Mouse (Mus musculus) CH12.LX (cell line): Measurements from ENCODE around the gene Prkag2. TPM values are rescaled to one million over a fixed set of nuclear protein-coding genes. Genes with fewer than 3 reads are reported as not detected.

ENCODE experiments used
- DNase-seq: peaks from one replicate; pipeline ENCODE4 v3.0.0-alpha.2; 2013; ENCODE audit errors: extremely low read depth
- H3K27ac ChIP-seq: 2 replicates; pipeline ENCODE4 v1.5.1; 2012; ENCODE audit warnings: low read depth, mild to moderate bottlenecking, control low read depth, moderate library complexity; ENCODE audit not compliant: insufficient read depth
- H3K27me3 ChIP-seq: replicated peaks from 2 replicates; pipeline ENCODE3; 2012; ENCODE audit warnings: inconsistent platforms
- H3K36me3 ChIP-seq, 2 experiments: replicated peaks in 1 of 2; 2 replicates each; pipeline versions ENCODE3 to v1.6.1; 2012; ENCODE audit warnings: inconsistent platforms in 1 of 2, low read length in 1 of 2, mild to moderate bottlenecking in 1 of 2, mixed read lengths in 1 of 2, moderate library complexity in 1 of 2; ENCODE audit not compliant: control insufficient read depth in 1 of 2, insufficient read depth in 1 of 2
- H3K4me1 ChIP-seq, 2 experiments: 2 replicates each; pipeline ENCODE4 v1.6.1; 2012; ENCODE audit warnings: inconsistent platforms in 1 of 2, moderate library complexity in 1 of 2; ENCODE audit not compliant: insufficient read depth in 2 of 2, control insufficient read depth in 1 of 2
- H3K4me2 ChIP-seq: 2 replicates; pipeline ENCODE4 v1.6.1; 2012; ENCODE audit warnings: low read depth, mild to moderate bottlenecking, control low read depth; ENCODE audit not compliant: poor library complexity, insufficient read depth, severe bottlenecking
- H3K4me3 ChIP-seq, 3 experiments: fragments of 150-350 bp in 1 of 3; sonication (generic) in 1 of 3; replicated peaks in 1 of 3; 2 replicates each; pipeline versions ENCODE3 to v1.5.1; 2011 to 2012; ENCODE audit warnings: low read depth in 2 of 3, low read length in 2 of 3, mild to moderate bottlenecking in 2 of 3, moderate library complexity in 2 of 3, control low read depth in 1 of 3, improper control_type of control experiment in 1 of 3, inconsistent platforms in 1 of 3, mixed read lengths in 1 of 3; ENCODE audit not compliant: poor library complexity in 1 of 3
- H3K79me2 ChIP-seq: replicated peaks from 2 replicates; pipeline ENCODE4 v1.6.1; 2012; ENCODE audit warnings: mild to moderate bottlenecking, moderate library complexity; ENCODE audit not compliant: control insufficient read depth, poor library complexity, insufficient read depth, severe bottlenecking; ENCODE audit errors: extremely low read depth
- H3K9ac ChIP-seq: 2 replicates; pipeline ENCODE4 v1.6.1; 2012; ENCODE audit warnings: low read depth, mild to moderate bottlenecking, control low read depth, moderate library complexity; ENCODE audit not compliant: insufficient read depth
- H3K9me3 ChIP-seq: replicated peaks from 2 replicates; pipeline ENCODE3; 2012; ENCODE audit warnings: low read length, inconsistent platforms, mixed read lengths
- BHLHE40 ChIP-seq: IDR thresholded peaks from 2 replicates; pipeline ENCODE4 v1.6.1; 2011; ENCODE audit warnings: mild to moderate bottlenecking, low read depth, low read length, improper control_type of control experiment
- CHD1 ChIP-seq: IDR thresholded peaks from 2 replicates; pipeline ENCODE4 v1.6.1; 2012; ENCODE audit warnings: low read depth, low read length, improper control_type of control experiment, inconsistent platforms
- CHD2 ChIP-seq: IDR thresholded peaks from 2 replicates; pipeline ENCODE4 v1.6.1; 2011; ENCODE audit warnings: low read length, improper control_type of control experiment
- EP300 ChIP-seq: IDR thresholded peaks from 2 replicates; pipeline ENCODE4 v1.6.1; 2011; ENCODE audit warnings: low read length, improper control_type of control experiment
- GABPA ChIP-seq: IDR thresholded peaks from 2 replicates; pipeline ENCODE4 v1.6.1; 2012; ENCODE audit warnings: low read depth, low read length, improper control_type of control experiment, inconsistent platforms; ENCODE audit not compliant: insufficient replicate concordance
- HCFC1 ChIP-seq: IDR thresholded peaks from 2 replicates; pipeline ENCODE4 v1.6.1; 2012; ENCODE audit warnings: low read depth, mild to moderate bottlenecking, inconsistent platforms, low read length, improper control_type of control experiment
- JUN ChIP-seq: IDR thresholded peaks from 2 replicates; pipeline ENCODE4 v1.6.1; 2011; ENCODE audit warnings: low read depth, mild to moderate bottlenecking, low read length, improper control_type of control experiment, moderate library complexity; ENCODE audit not compliant: insufficient read depth
- MAFK ChIP-seq: IDR thresholded peaks from 2 replicates; pipeline ENCODE4 v1.6.1; 2011; ENCODE audit warnings: low read length, improper control_type of control experiment; ENCODE audit not compliant: insufficient replicate concordance
- MAX ChIP-seq: IDR thresholded peaks from 2 replicates; pipeline ENCODE4 v1.6.1; 2011; ENCODE audit warnings: low read length, improper control_type of control experiment
- MAZ ChIP-seq: IDR thresholded peaks from 2 replicates; pipeline ENCODE4 v1.6.1; 2012; ENCODE audit warnings: low read depth, mild to moderate bottlenecking, inconsistent platforms, low read length, improper control_type of control experiment, moderate library complexity
- MEF2A ChIP-seq: IDR thresholded peaks from 2 replicates; pipeline ENCODE4 v1.6.1; 2014; ENCODE audit warnings: low read depth, mild to moderate bottlenecking, inconsistent platforms, low read length, improper control_type of control experiment, borderline replicate concordance
- MXI1 ChIP-seq: IDR thresholded peaks from 2 replicates; pipeline ENCODE4 v1.6.1; 2011; ENCODE audit warnings: mild to moderate bottlenecking, low read depth, low read length, improper control_type of control experiment
- MYC ChIP-seq: IDR thresholded peaks from 2 replicates; pipeline ENCODE4 v1.6.1; 2011; ENCODE audit warnings: low read depth, mild to moderate bottlenecking, improper control_type of control experiment, low read length
- NRF1 ChIP-seq: IDR thresholded peaks from 2 replicates; pipeline ENCODE4 v1.6.1; 2014; ENCODE audit warnings: low read depth, mild to moderate bottlenecking, inconsistent platforms, low read length, improper control_type of control experiment, moderate library complexity
- PAX5 ChIP-seq: IDR thresholded peaks from 2 replicates; pipeline ENCODE4 v1.6.1; 2012; ENCODE audit warnings: low read length, inconsistent platforms, mixed read lengths
- POLR2A ChIP-seq: IDR thresholded peaks from 2 replicates; pipeline ENCODE4 v1.6.1; 2011; ENCODE audit warnings: low read depth, mild to moderate bottlenecking, improper control_type of control experiment, low read length
- TBP ChIP-seq: conservative IDR thresholded peaks from 2 replicates; pipeline ENCODE4 v1.6.1; 2011; ENCODE audit warnings: low read depth, low read length, improper control_type of control experiment
- USF1 ChIP-seq: IDR thresholded peaks from 2 replicates; pipeline ENCODE4 v1.6.1; 2014; ENCODE audit warnings: low read depth, mild to moderate bottlenecking, inconsistent platforms, low read length, improper control_type of control experiment
- ZMIZ1 ChIP-seq: IDR thresholded peaks from 2 replicates; pipeline ENCODE4 v1.6.1; 2012; ENCODE audit warnings: low read depth, mild to moderate bottlenecking, inconsistent platforms, low read length, improper control_type of control experiment
- ZNF384 ChIP-seq: IDR thresholded peaks from 2 replicates; pipeline ENCODE4 v1.6.1; 2012; ENCODE audit warnings: low read depth, low read length, improper control_type of control experiment, inconsistent platforms
- dilution Hi-C: fragments of 300-500 bp; cut with MboI; formaldehyde crosslinking; loops from 2 replicates; pipeline ENCODE4 v1.14.3; 2020; ENCODE audit warnings: low sequenced_read_pairs; ENCODE audit not compliant: extremely low pct_unique_long_range_greater_than_20kb, extremely low pct_ligation_motif_present
- in situ Hi-C: fragments of 300-500 bp; cut with MboI; formaldehyde crosslinking; loops from 3 replicates; pipeline ENCODE4 v1.14.3; 2019; ENCODE audit warnings: low sequenced_read_pairs, low pct_ligation_motif_present, low pct_unique_long_range_greater_than_20kb, mixed read lengths
- polyA plus RNA-seq: library from polyadenylated mRNA; unstranded; fragments of >175 nt; gene quantifications from 2 replicates; pipeline ENCODE4 v1.2.1, GENCODE M21; 2012; ENCODE audit warnings: low read depth; ENCODE audit not compliant: insufficient read length
- total RNA-seq, 2 experiments: library from RNA; depleted of rRNA; stranded (reverse); fragments of 300-350 nt in 1 of 2; fragments of >200 nt in 1 of 2; gene quantifications; 2 replicates each; pipeline ENCODE4 v1.2.3; 2012 to 2014

Prkag2 gene
- total and polyA plus RNA-seq, 3 experiments: 4.6 to 21.2 (median 8.8) TPM

DNA sequence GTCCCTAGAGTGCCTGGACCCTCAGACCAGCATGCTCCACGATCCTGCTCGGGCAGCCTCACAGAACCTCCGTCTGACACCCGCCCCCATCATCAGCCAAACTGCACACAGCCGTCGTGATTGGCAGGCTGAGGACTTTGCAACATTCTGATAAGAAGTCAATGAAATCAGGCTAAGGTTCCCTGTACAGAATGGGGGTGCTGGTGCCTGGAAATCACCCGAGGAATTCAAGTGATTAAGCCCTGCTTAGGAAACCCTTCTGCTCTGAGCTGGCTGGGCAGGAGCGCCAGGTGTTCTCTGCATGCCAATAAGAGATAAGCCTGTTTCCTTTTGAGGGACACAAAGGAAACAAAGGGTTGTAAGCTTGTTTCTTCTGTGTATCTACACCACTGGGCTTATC is 131.7 kb downstream of the Prkag2 start:
- DNase-seq: no peak
- H3K9me3 ChIP-seq: no peaks in the 10 kb centered on the region
- H3K27ac ChIP-seq: no peak overlapping the region
- H3K4me2 ChIP-seq: no peak overlapping the region
- H3K4me1 ChIP-seq: peaks cover 0 to 42% of the 10 kb centered on the region in 2 experiments; a peak in 2 of 4 replicates
- no peaks in the 10 kb centered on the region for H3K79me2 ChIP-seq
- H3K4me3 ChIP-seq: no peak overlapping the region
- dilution Hi-C loops: no loop called here
- no peak overlapping the region for H3K9ac ChIP-seq
- H3K36me3 ChIP-seq: no peaks in the 10 kb centered on the region
- no peaks in the 10 kb centered on the region for H3K27me3 ChIP-seq
- TF ChIP-seq EP300 (no peak), JUN (no peak), CHD2 (no peak), MAZ (no peak), GABPA (no peak), ZMIZ1 (no peak), MYC (no peak), BHLHE40 (no peak), ZNF384 (no peak), MAFK (no peak), PAX5 (no peak), HCFC1 (no peak)
- TF ChIP-seq, all 38 proteins: peak for 0
- in situ Hi-C loops: no loop called here

GRCm38 (mm10) chr5:24967898-24968535 is 132.4 kb downstream of the Prkag2 start:
- no peaks in the 10 kb centered on the region for H3K9me3 ChIP-seq
- dilution Hi-C loops (no loop called here), in situ Hi-C loops (no loop called here)
- no peaks in the 10 kb centered on the region for H3K27me3 ChIP-seq
- H3K36me3 ChIP-seq: no peaks in the 10 kb centered on the region
- no peaks in the 10 kb centered on the region for H3K79me2 ChIP-seq
- no peak overlapping the region for H3K4me3 ChIP-seq
- H3K27ac ChIP-seq: no peak overlapping the region
- H3K4me1 ChIP-seq: peaks cover 0 to 34% of the 10 kb centered on the region in 2 experiments; a peak in 2 of 4 replicates
- no peak for TF ChIP-seq ZMIZ1
- H3K9ac ChIP-seq: no peak overlapping the region
- H3K4me2 ChIP-seq: no peak overlapping the region
- no peak for DNase-seq

DNA sequence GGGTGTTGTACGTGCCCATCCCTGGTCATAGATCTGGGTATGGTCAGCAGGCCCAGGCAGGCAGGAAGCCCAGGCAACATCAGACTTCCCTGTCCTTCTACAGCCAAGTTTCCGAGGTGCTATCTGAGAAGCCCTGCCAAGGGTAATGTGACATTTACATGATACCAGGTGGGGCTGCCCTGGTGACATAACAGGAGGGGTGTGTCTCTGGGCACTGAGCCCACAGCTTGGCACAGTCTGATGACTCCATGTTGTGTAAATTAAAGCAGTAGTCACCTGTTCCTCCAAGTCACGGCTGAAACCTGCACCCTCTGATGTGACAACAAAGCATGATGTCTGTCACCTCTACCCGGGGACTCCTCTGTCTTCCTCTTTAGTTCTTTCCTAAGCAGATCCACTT is 136.7 kb downstream of the Prkag2 start:
- H3K36me3 ChIP-seq: no peaks in the 10 kb centered on the region
- DNase-seq: no peak
- peaks cover 0 to 3% of the 10 kb centered on the region in 2 experiments; a peak in 1 of 4 replicates for H3K4me1 ChIP-seq
- H3K9ac ChIP-seq: no peak overlapping the region
- no peak overlapping the region for H3K4me2 ChIP-seq
- dilution Hi-C loops: no loop called here
- H3K9me3 ChIP-seq: no peaks in the 10 kb centered on the region
- H3K79me2 ChIP-seq: no peaks in the 10 kb centered on the region
- H3K27ac ChIP-seq: no peak overlapping the region
- H3K4me3 ChIP-seq: no peak overlapping the region
- H3K27me3 ChIP-seq: no peaks in the 10 kb centered on the region
- TF ChIP-seq USF1 (no peak), NRF1 (no peak), MEF2A (no peak), TBP (no peak), MXI1 (no peak), PAX5 (no peak), MAX (no peak), GABPA (no peak), CHD1 (no peak), POLR2A (no peak), MAFK (no peak)
- in situ Hi-C loops: no loop called here
